Mouse (Mus musculus): ENCODE measurements around the gene Cdkn2c. TPM values are rescaled to one million over a fixed set of nuclear protein-coding genes. Genes with fewer than 3 reads are reported as not detected.
A peak's percentile ranks its signal among the peaks of the same experiment; 100 is the strongest.

Gene Cdkn2c
- polyA plus RNA-seq, 1 experiment from 2014 or later = 2.0 TPM

- no peaks in the 10 kb centered on the region for H3K4me1 ChIP-seq (ENCODE audit: control insufficient read depth, insufficient read depth, low read length)
- WGBS = 85% methylated on average over 2 of the region's 2 CpGs
These were observed 7.1 kb upstream of the Cdkn2c start for GRCm38 (mm10) chr4:109674097-109674496.

GRCm38 (mm10) chr4:109671941-109672340 lies 5.0 kb upstream of the Cdkn2c start:
- H3K9ac ChIP-seq (ENCODE audit: low read length) = no peak overlapping the region
- no peak for ATAC-seq (ENCODE audit: insufficient number of reproducible peaks, low FRiP score, low TSS enrichment, low read depth)

More at GRCm38 (mm10) chr4:109674097-109674496, 7.1 kb upstream of the Cdkn2c start:
- H3K4me3 ChIP-seq (ENCODE audit: low read depth, low read length) = no peak overlapping the region
- H3K9me3 ChIP-seq (ENCODE audit: control insufficient read depth, low read length) = no peaks in the 10 kb centered on the region
- no peak overlapping the region for H3K4me2 ChIP-seq (ENCODE audit: low read depth, severe bottlenecking)
- ATAC-seq (ENCODE audit: insufficient number of reproducible peaks, low FRiP score, low TSS enrichment, low read depth) (no peak), DNase-seq (ENCODE audit: low spot score) (no peak)
- no peaks in the 10 kb centered on the region for H3K27me3 ChIP-seq (ENCODE audit: control insufficient read depth, insufficient read depth, low read length)
- no peaks in the 10 kb centered on the region for H3K36me3 ChIP-seq (ENCODE audit: control insufficient read depth, insufficient read depth, low read length)
- no peak overlapping the region for H3K9ac ChIP-seq (ENCODE audit: low read length)
- H3K27ac ChIP-seq (replicated peaks; ENCODE audit: low read depth, low read length) = no peak overlapping the region

GRCm38 (mm10) chr4:109670213-109670612 lies 3.2 kb upstream of the Cdkn2c start:
- no peaks in the 10 kb centered on the region for H3K9me3 ChIP-seq (ENCODE audit: control insufficient read depth, low read length)
- no peak for ATAC-seq (ENCODE audit: insufficient number of reproducible peaks, low FRiP score, low TSS enrichment, low read depth)
- no peak overlapping the region for H3K4me2 ChIP-seq (ENCODE audit: low read depth, severe bottlenecking)
- no peak for DNase-seq (ENCODE audit: low spot score)
- no peak overlapping the region for H3K9ac ChIP-seq (ENCODE audit: low read length)
- no peaks in the 10 kb centered on the region for H3K36me3 ChIP-seq (ENCODE audit: control insufficient read depth, insufficient read depth, low read length)
- peaks cover 7% of the 10 kb centered on the region for H3K27me3 ChIP-seq (ENCODE audit: control insufficient read depth, insufficient read depth, low read length)
- H3K4me3 ChIP-seq (ENCODE audit: low read depth, low read length) = no peak overlapping the region
- no peaks in the 10 kb centered on the region for H3K4me1 ChIP-seq (ENCODE audit: control insufficient read depth, insufficient read depth, low read length)
- no peak overlapping the region for H3K27ac ChIP-seq (replicated peaks; ENCODE audit: low read depth, low read length)
- 77% methylated on average over 2 of the region's 2 CpGs for WGBS

More at GRCm38 (mm10) chr4:109671941-109672340, 5.0 kb upstream of the Cdkn2c start:
- WGBS = 76% methylated on average over 1 of the region's 1 CpGs
- H3K4me2 ChIP-seq (ENCODE audit: low read depth, severe bottlenecking) = no peak overlapping the region
- no peaks in the 10 kb centered on the region for H3K9me3 ChIP-seq (ENCODE audit: control insufficient read depth, low read length)
- H3K27ac ChIP-seq (replicated peaks; ENCODE audit: low read depth, low read length) = no peak overlapping the region
- no peaks in the 10 kb centered on the region for H3K36me3 ChIP-seq (ENCODE audit: control insufficient read depth, insufficient read depth, low read length)
- no peaks in the 10 kb centered on the region for H3K4me1 ChIP-seq (ENCODE audit: control insufficient read depth, insufficient read depth, low read length)
- H3K27me3 ChIP-seq (ENCODE audit: control insufficient read depth, insufficient read depth, low read length) = no peaks in the 10 kb centered on the region
- DNase-seq (ENCODE audit: low spot score) = no peak
- H3K4me3 ChIP-seq (ENCODE audit: low read depth, low read length) = no peak overlapping the region

- WGBS = 32% methylated on average over 2 of the region's 2 CpGs
- ATAC-seq (ENCODE audit: insufficient number of reproducible peaks, low FRiP score, low TSS enrichment, low read depth) (no peak), DNase-seq (ENCODE audit: low spot score) (no peak)
- no peaks in the 10 kb centered on the region for H3K36me3 ChIP-seq (ENCODE audit: control insufficient read depth, insufficient read depth, low read length)
- no peaks in the 10 kb centered on the region for H3K9me3 ChIP-seq (ENCODE audit: control insufficient read depth, low read length)
- H3K27ac ChIP-seq (replicated peaks; ENCODE audit: low read depth, low read length) = no peak overlapping the region
- no peaks in the 10 kb centered on the region for H3K4me1 ChIP-seq (ENCODE audit: control insufficient read depth, insufficient read depth, low read length)
- no peak overlapping the region for H3K4me3 ChIP-seq (ENCODE audit: low read depth, low read length)
- H3K9ac ChIP-seq (ENCODE audit: low read length) = no peak overlapping the region
- H3K4me2 ChIP-seq (ENCODE audit: low read depth, severe bottlenecking) = peak overlapping the region; percentile 96
- H3K27me3 ChIP-seq (ENCODE audit: control insufficient read depth, insufficient read depth, low read length) = peaks cover 19% of the 10 kb centered on the region
These were observed 529 bp upstream of the Cdkn2c start for GRCm38 (mm10) chr4:109667518-109667917.

- H3K9me3 ChIP-seq (ENCODE audit: control insufficient read depth, low read length) = no peaks in the 10 kb centered on the region
- H3K4me2 ChIP-seq (ENCODE audit: low read depth, severe bottlenecking) = peak overlapping the region; percentile 96
- H3K27ac ChIP-seq (replicated peaks; ENCODE audit: low read depth, low read length) = no peak overlapping the region
- 0% methylated on average over 47 of the region's 49 CpGs for WGBS
- no peaks in the 10 kb centered on the region for H3K4me1 ChIP-seq (ENCODE audit: control insufficient read depth, insufficient read depth, low read length)
- peak overlapping the region; percentile 57 for H3K4me3 ChIP-seq (ENCODE audit: low read depth, low read length)
- peak overlapping the region; percentile 92 for H3K9ac ChIP-seq (ENCODE audit: low read length)
- peaks cover 30% of the 10 kb centered on the region for H3K27me3 ChIP-seq (ENCODE audit: control insufficient read depth, insufficient read depth, low read length)
- H3K36me3 ChIP-seq (ENCODE audit: control insufficient read depth, insufficient read depth, low read length) = no peaks in the 10 kb centered on the region
- ATAC-seq (ENCODE audit: insufficient number of reproducible peaks, low FRiP score, low TSS enrichment, low read depth) (peak; percentile 49; the same call in 1 of the 2 replicates), DNase-seq (ENCODE audit: low spot score) (peak; percentile 71)
These were observed 968 bp downstream of the Cdkn2c start for GRCm38 (mm10) chr4:109665982-109666460.

GRCm38 (mm10) chr4:109665101-109665981 lies 1.6 kb downstream of the Cdkn2c start:
- no peaks in the 10 kb centered on the region for H3K9me3 ChIP-seq (ENCODE audit: control insufficient read depth, low read length)
- H3K9ac ChIP-seq (ENCODE audit: low read length) = peak overlapping the region; percentile 92
- H3K4me2 ChIP-seq (ENCODE audit: low read depth, severe bottlenecking) = peak overlapping the region; percentile 96
- peak overlapping the region; percentile 57 for H3K4me3 ChIP-seq (ENCODE audit: low read depth, low read length)
- DNase-seq (ENCODE audit: low spot score) = peak; percentile 70
- peaks cover 34% of the 10 kb centered on the region for H3K27me3 ChIP-seq (ENCODE audit: control insufficient read depth, insufficient read depth, low read length)
- H3K27ac ChIP-seq (replicated peaks; ENCODE audit: low read depth, low read length) = no peak overlapping the region
- no peaks in the 10 kb centered on the region for H3K4me1 ChIP-seq (ENCODE audit: control insufficient read depth, insufficient read depth, low read length)
- 1% methylated on average over 49 of the region's 49 CpGs for WGBS
- ATAC-seq (ENCODE audit: insufficient number of reproducible peaks, low FRiP score, low TSS enrichment, low read depth) = peak; percentile 12; the same call in 1 of the 2 replicates
- no peaks in the 10 kb centered on the region for H3K36me3 ChIP-seq (ENCODE audit: control insufficient read depth, insufficient read depth, low read length)

- 8% methylated on average over 5 of the region's 5 CpGs for WGBS
- ATAC-seq (ENCODE audit: insufficient number of reproducible peaks, low FRiP score, low TSS enrichment, low read depth) (no peak), DNase-seq (ENCODE audit: low spot score) (no peak)
- Histone ChIP-seq H3K36me3 (ENCODE audit: control insufficient read depth, insufficient read depth, low read length) (no peaks in the 10 kb centered on the region), H3K4me2 (ENCODE audit: low read depth, severe bottlenecking) (no peak overlapping the region), H3K4me1 (ENCODE audit: control insufficient read depth, insufficient read depth, low read length) (no peaks in the 10 kb centered on the region), H3K27me3 (ENCODE audit: control insufficient read depth, insufficient read depth, low read length) (peaks cover 43% of the 10 kb centered on the region), H3K4me3 (ENCODE audit: low read depth, low read length) (no peak overlapping the region), H3K9ac (ENCODE audit: low read length) (no peak overlapping the region), H3K9me3 (ENCODE audit: control insufficient read depth, low read length) (no peaks in the 10 kb centered on the region), H3K27ac (replicated peaks; ENCODE audit: low read depth, low read length) (no peak overlapping the region)
These were observed 2.9 kb downstream of the Cdkn2c start for GRCm38 (mm10) chr4:109664091-109664490.

- no peak overlapping the region for H3K27ac ChIP-seq (replicated peaks; ENCODE audit: low read depth, low read length)
- no peaks in the 10 kb centered on the region for H3K36me3 ChIP-seq (ENCODE audit: control insufficient read depth, insufficient read depth, low read length)
- ATAC-seq (ENCODE audit: insufficient number of reproducible peaks, low FRiP score, low TSS enrichment, low read depth) (no peak), DNase-seq (ENCODE audit: low spot score) (no peak)
- H3K4me1 ChIP-seq (ENCODE audit: control insufficient read depth, insufficient read depth, low read length) = peaks cover 4% of the 10 kb centered on the region
- H3K9ac ChIP-seq (ENCODE audit: low read length) = no peak overlapping the region
- H3K9me3 ChIP-seq (ENCODE audit: control insufficient read depth, low read length) = no peaks in the 10 kb centered on the region
- no peak overlapping the region for H3K4me3 ChIP-seq (ENCODE audit: low read depth, low read length)
- WGBS = 7% methylated on average over 5 of the region's 5 CpGs
- no peak overlapping the region for H3K4me2 ChIP-seq (ENCODE audit: low read depth, severe bottlenecking)
- H3K27me3 ChIP-seq (ENCODE audit: control insufficient read depth, insufficient read depth, low read length) = peaks cover 54% of the 10 kb centered on the region
These were observed 4.7 kb downstream of the Cdkn2c start for GRCm38 (mm10) chr4:109662271-109662670.
